In genomic region chr2:58524356-58524755, GRCm38 (mm10) we compare ENCODE assay signal across 25 mouse cellular contexts. TPM values are rescaled to one million over a fixed set of nuclear protein-coding genes. Genes with fewer than 3 reads are reported as not detected.
A peak's percentile ranks its signal among the peaks of the same experiment; 100 is the strongest.
DNase-seq lines count a peak whose midpoint lies in the region; ATAC-seq and TF ChIP-seq lines count a peak whose summit lies in the region.
"Had no signal": no experiment of that assay in that cellular context is flagged by ENCODE, and none has a peak within 500 bp of the region (broad histone marks: within the 10 kb centered on the region; RNA-seq: fewer than 3 reads in every experiment).

No protein-coding gene starts in this region.

- H3K9ac ChIP-seq in heart, embryonic 12.5 days = no peak overlapping the region
- H3K9ac ChIP-seq: embryonic facial prominence, embryonic 15.5 days; hindbrain, embryonic 15.5 days; neural tube, embryonic 13.5 days had no signal

- no peak for TF ChIP-seq POLR2A in olfactory bulb, adult 2 months (IDR thresholded peaks at IDR 0.05; ENCODE audit: insufficient read depth, low read depth, low read length)

- H3K4me3 ChIP-seq in heart, embryonic 12.5 days = no peak overlapping the region
- H3K4me3 ChIP-seq in olfactory bulb, adult 2 months (ENCODE audit: insufficient read depth, low read depth, low read length) = no peak overlapping the region
- H3K4me3 ChIP-seq: embryonic facial prominence, embryonic 15.5 days; hindbrain, embryonic 15.5 days; myocyte; neural tube, embryonic 13.5 days had no signal

- H3K4me2 ChIP-seq in heart, embryonic 12.5 days = no peak overlapping the region
- H3K4me2 ChIP-seq: embryonic facial prominence, embryonic 15.5 days; hindbrain, embryonic 15.5 days; neural tube, embryonic 13.5 days had no signal

- H3K27me3 ChIP-seq in heart, embryonic 12.5 days (replicated peaks) = no peaks in the 10 kb centered on the region
- H3K27me3 ChIP-seq: embryonic facial prominence, embryonic 15.5 days; hindbrain, embryonic 15.5 days; neural tube, embryonic 13.5 days had no signal

- WGBS in heart, embryonic 12.5 days = 83% methylated on average over 6 of the region's 6 CpGs
- WGBS in olfactory bulb, adult 2 months = 57% methylated on average over 6 of the region's 6 CpGs

- no peak for ATAC-seq in heart, embryonic 12.5 days (ENCODE audit: insufficient number of reproducible peaks, low FRiP score)
- ATAC-seq: intestine, embryonic 16.5 days; midbrain, embryonic 16.5 days had no signal

- no peaks in the 10 kb centered on the region for H3K9me3 ChIP-seq in heart, embryonic 12.5 days (replicated peaks)
- H3K9me3 ChIP-seq: embryonic facial prominence, embryonic 15.5 days; hindbrain, embryonic 15.5 days; neural tube, embryonic 13.5 days had no signal

- no peaks in the 10 kb centered on the region for H3K36me3 ChIP-seq in heart, embryonic 12.5 days
- H3K36me3 ChIP-seq: embryonic facial prominence, embryonic 15.5 days; hindbrain, embryonic 15.5 days; neural tube, embryonic 13.5 days had no signal

- no peak overlapping the region for H3K27ac ChIP-seq in heart, embryonic 12.5 days (ENCODE audit: poor library complexity, severe bottlenecking)
- peak overlapping the region; percentile 51; the same call in 1 of the 2 replicates for H3K27ac ChIP-seq in olfactory bulb, adult 2 months (ENCODE audit: insufficient read depth, low read depth, low read length)
- H3K27ac ChIP-seq: embryonic facial prominence, embryonic 15.5 days; hindbrain, embryonic 15.5 days; macrophage; neural tube, embryonic 13.5 days had no signal

- peak; percentile 42 to 47 for DNase-seq in cerebellum, postnatal 10 days
- DNase-seq in cerebellum, adult 11-12 months = no peak
- peak; percentile 66 for DNase-seq in heart, adult 11 months
- DNase-seq in kidney, postnatal 10 days = peak; percentile 31
- no peak for DNase-seq in kidney, adult 9 months
- no peak for DNase-seq in lung, postnatal 10 days
- DNase-seq: adrenal gland, postnatal 10 days; cerebellum, adult 9-10 months; gastrocnemius, postnatal 25 days; spleen, adult 18-20 months had no signal

- H3K4me1 ChIP-seq in heart, embryonic 12.5 days (replicated peaks) = peaks cover 75% of the 10 kb centered on the region
- peaks cover 11% of the 10 kb centered on the region for H3K4me1 ChIP-seq in olfactory bulb, adult 2 months (ENCODE audit: control insufficient read depth, insufficient read depth, low read length)

- no peak for TF ChIP-seq CTCF in olfactory bulb, adult 2 months (IDR thresholded peaks at IDR 0.05; ENCODE audit: insufficient read depth, low read depth, low read length)

RNA-seq across cellular contexts. Expression of gene Acvr1, which starts 42.6 kb away (rescaled TPM):
- polyA plus RNA-seq in heart, embryonic 12.5 days (2016; fragmentation: Nextera tagmentation; extraction: Ambion mirVana) = 11.6 and 12.0 TPM in 2 replicates
- not detected in 2 replicates for polyA plus RNA-seq in olfactory bulb, adult 2 months (2012; ENCODE audit: insufficient read depth, insufficient read length, low replicate concordance, missing spikeins)

RNA-seq across cellular contexts. Expression of gene Upp2, which starts 42.7 kb away (rescaled TPM):
- 7.0 and 8.0 TPM in 2 replicates for polyA plus RNA-seq in heart, embryonic 12.5 days (2016; fragmentation: Nextera tagmentation; extraction: Ambion mirVana)
- not detected in 2 replicates for polyA plus RNA-seq in olfactory bulb, adult 2 months (2012; ENCODE audit: insufficient read depth, insufficient read length, low replicate concordance, missing spikeins)

RNA-seq across cellular contexts. Expression of gene Gm17409, which starts 54.4 kb away (rescaled TPM):
- polyA plus RNA-seq in heart, embryonic 12.5 days (2016; fragmentation: Nextera tagmentation; extraction: Ambion mirVana) = not detected in 2 replicates
- not detected in 2 replicates for polyA plus RNA-seq in olfactory bulb, adult 2 months (2012; ENCODE audit: insufficient read depth, insufficient read length, low replicate concordance, missing spikeins)
- polyA plus RNA-seq: embryonic facial prominence, embryonic 15.5 days; heart, embryonic 16.5 days; hindbrain, embryonic 15.5 days; limb, embryonic 11.5 days; liver, adult 2 months; liver, embryonic 16.5 days; lung, embryonic 16.5 days; macrophage; midbrain, embryonic 16.5 days; myocyte; neural tube, embryonic 13.5 days; thymus, postnatal 0 days had no signal

Comparison
In these comparisons a context has a peak if more than half of its experiments do, and no peak if none do; other contexts are left out.
1. DNase-seq: peak in cerebellum, postnatal 10 days (2 of 2), heart, adult 11 months (single experiment) and kidney, postnatal 10 days (single experiment); none in cerebellum, adult 11-12 months (single experiment), kidney, adult 9 months (single experiment) and lung, postnatal 10 days (single experiment).